Mouse (Mus musculus) embryonic facial prominence, embryonic 12.5 days (tissue): ENCODE measurements at regions not wholly inside any gene's neighbourhood (a gene's known extent, or its start where the extent isn't known, plus 50 kb on each side); places are given as distances from the start of the nearest gene placed in this dataset.

ENCODE experiments used
- ATAC-seq: fragments of 200-750 bp; cut with Nextera tagmentation; 2 replicates; pipeline ENCODE4 v1.8.0; 2017; ENCODE audit not compliant: insufficient number of reproducible peaks, insufficient read depth, low FRiP score, low TSS enrichment
- H3K27ac ChIP-seq: fragments of 300-500 bp; sonication (generic); 2 replicates; pipeline ENCODE4 v1.5.1; 2016; ENCODE audit warnings: mild to moderate bottlenecking
- H3K27me3 ChIP-seq: fragments of 300-500 bp; sonication (generic); 2 replicates; pipeline ENCODE4 v1.6.1; 2016; ENCODE audit warnings: mild to moderate bottlenecking, moderate library complexity
- H3K36me3 ChIP-seq: fragments of 300-500 bp; sonication (generic); 2 replicates; pipeline ENCODE4 v1.6.1; 2016; ENCODE audit warnings: mild to moderate bottlenecking
- H3K4me1 ChIP-seq: fragments of 300-500 bp; sonication (generic); 2 replicates; pipeline ENCODE4 v1.6.1; 2016
- H3K4me2 ChIP-seq: fragments of 300-500 bp; sonication (generic); replicated peaks from 2 replicates; pipeline ENCODE4 v1.6.1; 2016; ENCODE audit warnings: mild to moderate bottlenecking, moderate library complexity
- H3K4me3 ChIP-seq: fragments of 300-500 bp; sonication (generic); 2 replicates; pipeline ENCODE4 v1.5.1; 2016; ENCODE audit warnings: mild to moderate bottlenecking
- H3K9ac ChIP-seq: fragments of 300-500 bp; sonication (generic); 2 replicates; pipeline ENCODE4 v1.6.1; 2016; ENCODE audit warnings: mild to moderate bottlenecking, moderate library complexity
- H3K9me3 ChIP-seq: fragments of 300-500 bp; sonication (generic); 2 replicates; pipeline ENCODE4 v1.6.1; 2016; ENCODE audit warnings: mild to moderate bottlenecking, moderate library complexity
- WGBS: fragments of 180-500 bp; shearing (Covaris S2); methylation state at CpG from one replicate; pipeline ENCODE4 v1.1.7; 2016; 5-methylcytosine and 5-hydroxymethylcytosine counted together

DNA sequence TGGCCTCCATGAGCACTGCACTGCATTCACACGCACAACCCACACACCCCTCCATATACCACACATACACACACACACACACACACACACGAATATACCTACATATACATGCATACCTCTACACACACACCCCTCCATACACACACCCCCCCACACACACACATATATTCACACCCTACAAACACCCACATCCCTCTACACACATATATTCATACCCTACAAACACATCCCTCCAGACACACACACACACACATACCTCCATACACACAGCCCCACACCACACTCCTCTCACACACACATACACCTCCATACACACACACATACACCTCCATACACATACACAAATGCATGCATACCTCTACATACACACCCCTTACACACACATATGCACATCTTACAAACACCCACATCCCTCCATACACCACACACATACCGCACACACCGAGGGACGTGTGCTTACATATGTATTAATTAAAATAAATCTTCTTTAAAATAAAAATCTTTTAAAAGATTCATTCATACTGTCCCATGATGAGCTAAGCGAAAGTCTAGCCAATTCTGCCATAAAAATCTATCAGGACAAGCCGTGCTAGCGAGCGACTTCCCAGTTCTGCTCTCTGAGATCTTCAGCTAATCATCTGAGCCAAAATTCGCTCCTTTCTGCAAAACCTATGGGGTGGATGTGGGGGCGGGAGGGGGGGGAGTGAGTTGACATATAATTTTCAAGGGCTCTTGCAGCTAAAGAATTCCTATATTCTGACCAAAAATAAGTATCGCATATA is 74.3 kb upstream of the Ipo5 start:
- no peaks in the 10 kb centered on the region for H3K36me3 ChIP-seq
- peak; percentile 54; the same call in 1 of the 2 replicates for ATAC-seq
- no peak overlapping the region for H3K27ac ChIP-seq
- no peak overlapping the region for H3K9ac ChIP-seq
- no peak overlapping the region for H3K4me2 ChIP-seq
- H3K27me3 ChIP-seq = no peaks in the 10 kb centered on the region
- WGBS = 88% methylated on average over 12 of the region's 12 CpGs
- H3K4me1 ChIP-seq = peaks cover 15% of the 10 kb centered on the region
- H3K4me3 ChIP-seq = no peak overlapping the region
- H3K9me3 ChIP-seq = no peaks in the 10 kb centered on the region

DNA sequence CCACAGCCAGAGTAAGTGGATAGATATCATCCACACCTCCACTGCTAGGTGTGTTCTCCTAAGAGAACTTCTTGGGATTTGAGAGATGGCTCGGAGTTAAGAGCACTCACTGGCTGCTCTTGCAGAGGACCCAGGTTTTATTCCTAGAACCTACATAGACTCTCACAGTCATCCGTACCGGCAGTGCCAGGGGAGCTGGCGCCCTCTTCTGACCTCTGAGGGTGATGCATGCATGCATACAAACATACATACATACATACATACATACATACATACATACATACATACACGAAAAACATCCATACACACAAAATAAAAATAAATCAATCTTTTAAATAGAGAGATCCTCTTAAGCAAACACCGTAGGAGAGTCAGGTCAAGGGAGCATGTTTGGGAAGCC is 70.1 kb upstream of the Ipo5 start:
- H3K9ac ChIP-seq = no peak overlapping the region
- no peaks in the 10 kb centered on the region for H3K36me3 ChIP-seq
- peaks cover 10% of the 10 kb centered on the region for H3K4me1 ChIP-seq
- no peak for ATAC-seq
- no peak overlapping the region for H3K27ac ChIP-seq
- H3K4me3 ChIP-seq = no peak overlapping the region
- no peak overlapping the region for H3K4me2 ChIP-seq
- 84% methylated on average over 6 of the region's 6 CpGs for WGBS
- no peaks in the 10 kb centered on the region for H3K27me3 ChIP-seq
- no peaks in the 10 kb centered on the region for H3K9me3 ChIP-seq

DNA sequence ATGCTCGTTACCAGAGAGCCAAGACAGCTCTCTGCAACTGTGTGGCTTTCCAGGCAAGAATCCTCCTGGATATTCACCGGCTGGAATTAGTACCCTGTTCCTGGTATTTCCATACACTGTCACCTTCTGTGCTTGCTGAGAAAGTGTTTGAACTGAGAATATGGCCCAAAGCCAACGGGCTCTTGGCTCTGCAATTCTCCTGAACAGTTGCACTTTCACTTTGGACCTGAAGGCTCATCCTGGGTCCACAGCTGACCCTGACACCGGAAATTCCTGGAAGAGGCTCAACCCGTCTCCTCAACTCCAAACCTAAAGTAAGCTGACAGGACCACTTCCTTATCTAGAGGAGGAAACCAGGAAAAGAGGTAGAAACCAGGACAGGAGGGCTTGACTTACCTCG is 69.7 kb upstream of the Ipo5 start:
- no peak overlapping the region for H3K4me3 ChIP-seq
- no peak for ATAC-seq
- peaks cover 13% of the 10 kb centered on the region for H3K4me1 ChIP-seq
- no peaks in the 10 kb centered on the region for H3K36me3 ChIP-seq
- no peak overlapping the region for H3K27ac ChIP-seq
- H3K9me3 ChIP-seq = no peaks in the 10 kb centered on the region
- H3K4me2 ChIP-seq = no peak overlapping the region
- 83% methylated on average over 6 of the region's 6 CpGs for WGBS
- H3K9ac ChIP-seq = no peak overlapping the region
- H3K27me3 ChIP-seq = no peaks in the 10 kb centered on the region

DNA sequence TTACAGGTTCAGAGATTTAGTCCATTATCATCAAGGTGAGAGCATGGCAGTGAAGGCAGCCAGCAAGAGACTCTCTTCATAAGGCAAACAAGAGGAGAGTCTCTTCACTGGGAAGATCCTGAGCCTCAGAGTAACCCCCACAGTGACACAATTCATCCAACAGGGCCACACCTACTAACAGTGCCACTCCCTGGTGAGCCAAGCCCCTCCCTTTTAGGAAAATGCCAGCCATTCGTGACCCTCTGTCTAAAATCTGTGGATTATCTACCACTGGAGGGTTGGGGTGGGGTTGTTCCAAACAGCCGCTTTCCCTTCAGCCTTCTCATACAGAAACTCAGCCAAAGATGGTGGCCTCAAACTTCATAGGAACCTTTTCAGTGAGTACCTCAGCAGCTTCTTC is 65.9 kb upstream of the Ipo5 start:
- no peak for ATAC-seq
- 72% methylated on average over 2 of the region's 2 CpGs for whole genome bisulfite sequencing

DNA sequence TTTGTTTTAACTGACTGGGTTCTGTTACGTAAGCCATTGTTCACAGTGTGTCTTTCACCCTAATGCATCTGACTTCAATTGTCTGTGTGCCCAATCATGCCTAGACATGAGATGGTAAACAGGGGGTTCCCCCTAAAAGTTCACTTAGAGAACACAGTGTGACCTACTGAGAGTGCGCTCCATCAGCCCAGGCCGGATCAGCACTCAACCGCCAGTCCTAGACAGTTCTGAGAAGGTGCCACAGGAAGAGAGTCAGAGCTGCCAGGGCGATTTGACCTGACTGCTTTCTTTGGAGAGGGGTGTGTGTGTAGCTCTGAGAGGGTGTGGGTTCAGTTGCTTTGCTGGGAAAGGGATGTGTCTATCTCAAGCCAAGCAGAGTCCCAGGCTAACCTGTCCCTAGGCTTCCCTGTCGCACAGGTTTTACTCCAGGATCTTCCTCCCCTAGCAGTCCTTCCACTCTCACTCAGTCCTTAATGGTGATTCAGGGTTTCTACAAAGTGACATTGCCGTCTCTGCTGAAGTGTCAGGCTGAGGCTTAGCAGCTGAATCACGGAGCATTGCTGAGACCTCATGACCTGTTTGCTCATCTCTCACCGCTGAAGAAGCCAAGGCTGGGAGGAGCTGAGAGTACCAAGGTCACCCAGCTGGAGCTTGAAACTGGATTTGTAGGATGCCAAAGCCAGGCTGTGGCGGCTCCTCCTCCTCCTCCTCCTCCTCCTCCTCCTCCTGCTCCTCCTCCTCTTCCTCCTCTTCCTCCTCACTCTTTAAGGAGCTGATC is 64.8 kb upstream of the Ipo5 start:
- Histone ChIP-seq H3K27me3 (no peaks in the 10 kb centered on the region), H3K9ac (no peak overlapping the region), H3K9me3 (no peaks in the 10 kb centered on the region), H3K4me2 (no peak overlapping the region), H3K4me3 (no peak overlapping the region), H3K27ac (no peak overlapping the region), H3K4me1 (peaks cover 14% of the 10 kb centered on the region), H3K36me3 (no peaks in the 10 kb centered on the region)
- no peak for ATAC-seq
- WGBS = 69% methylated on average over 9 of the region's 10 CpGs

More for the DNA sequence above, 65.9 kb upstream of the Ipo5 start:
- H3K9me3 ChIP-seq = no peaks in the 10 kb centered on the region
- H3K4me3 ChIP-seq = no peak overlapping the region
- H3K9ac ChIP-seq = no peak overlapping the region
- no peaks in the 10 kb centered on the region for H3K36me3 ChIP-seq
- peaks cover 12% of the 10 kb centered on the region for H3K4me1 ChIP-seq
- no peak overlapping the region for H3K4me2 ChIP-seq
- H3K27me3 ChIP-seq = no peaks in the 10 kb centered on the region
- no peak overlapping the region for H3K27ac ChIP-seq

DNA sequence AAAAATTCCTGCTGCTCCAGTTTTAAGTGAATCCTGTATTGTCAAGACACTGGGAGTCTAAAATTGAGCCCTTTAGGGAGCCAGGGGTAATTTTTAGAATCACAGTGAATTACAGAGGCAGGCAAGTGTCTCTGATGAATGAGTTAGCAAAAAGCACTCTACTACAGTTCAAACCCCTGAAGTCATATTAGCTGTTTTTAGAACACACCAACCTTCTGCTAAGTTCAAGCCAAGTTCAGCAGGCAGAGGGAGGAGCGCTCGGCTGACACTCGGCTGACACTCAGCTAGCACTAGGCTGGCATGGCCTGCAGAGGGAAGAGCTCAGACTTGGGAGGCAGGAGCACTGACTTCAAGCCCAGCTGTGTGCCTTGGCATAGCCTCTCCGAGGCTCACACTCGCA is 64.0 kb upstream of the Ipo5 start:
- no peaks in the 10 kb centered on the region for H3K36me3 ChIP-seq
- H3K27ac ChIP-seq = no peak overlapping the region
- H3K4me2 ChIP-seq = no peak overlapping the region
- no peaks in the 10 kb centered on the region for H3K9me3 ChIP-seq
- no peak overlapping the region for H3K9ac ChIP-seq
- H3K4me3 ChIP-seq = no peak overlapping the region
- WGBS = 65% methylated on average over 5 of the region's 5 CpGs
- peaks cover 14% of the 10 kb centered on the region for H3K4me1 ChIP-seq
- no peak for ATAC-seq
- H3K27me3 ChIP-seq = no peaks in the 10 kb centered on the region

DNA sequence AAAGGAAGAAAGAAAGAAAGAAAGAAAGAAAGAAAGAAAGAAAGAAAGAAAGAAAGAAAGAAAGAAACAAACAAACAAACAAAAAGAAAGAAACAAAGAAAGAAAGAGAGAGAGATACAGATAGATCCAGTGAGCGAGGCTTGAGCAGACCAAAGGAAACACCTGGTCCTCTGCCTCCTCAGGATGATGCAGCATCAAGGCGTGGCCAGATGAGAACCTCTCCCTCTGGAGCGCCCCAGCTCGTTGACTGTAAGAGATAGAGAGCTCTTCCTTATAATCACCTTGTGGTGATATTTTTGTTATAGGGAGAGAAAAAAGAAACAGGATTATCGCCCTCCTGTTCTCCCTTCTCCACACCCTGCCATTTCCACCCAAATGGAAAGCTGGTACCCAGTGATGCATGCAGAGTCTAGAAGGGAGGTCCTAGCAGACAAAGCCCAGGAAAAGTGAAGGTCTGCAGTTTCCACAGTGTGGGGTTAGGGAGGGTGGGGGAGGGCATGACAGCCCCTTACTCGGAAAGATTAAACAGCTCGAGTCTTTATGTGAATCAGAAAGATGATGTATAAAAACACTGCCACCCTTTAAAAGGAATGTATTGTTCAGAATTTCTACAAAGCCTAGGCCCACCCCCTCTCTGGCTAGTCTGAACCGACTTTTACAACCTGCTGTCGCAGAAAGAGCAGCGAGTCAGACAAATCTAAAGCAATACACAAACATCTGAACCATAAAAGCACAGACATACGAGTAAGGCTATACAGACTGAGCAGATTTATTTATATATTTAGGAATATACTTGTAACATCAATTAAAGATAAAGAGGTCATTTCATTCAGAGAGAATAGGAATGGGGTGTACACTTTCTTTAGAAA is 62.7 kb upstream of the Ipo5 start:
- H3K4me1 ChIP-seq = peaks cover 14% of the 10 kb centered on the region
- 62% methylated on average over 11 of the region's 11 CpGs for WGBS
- ATAC-seq = peak; percentile 49; the same call in 1 of the 2 replicates
- H3K27ac ChIP-seq = no peak overlapping the region
- no peaks in the 10 kb centered on the region for H3K27me3 ChIP-seq
- H3K4me2 ChIP-seq = no peak overlapping the region
- H3K9ac ChIP-seq = no peak overlapping the region
- H3K36me3 ChIP-seq = no peaks in the 10 kb centered on the region
- H3K4me3 ChIP-seq = no peak overlapping the region
- no peaks in the 10 kb centered on the region for H3K9me3 ChIP-seq

DNA sequence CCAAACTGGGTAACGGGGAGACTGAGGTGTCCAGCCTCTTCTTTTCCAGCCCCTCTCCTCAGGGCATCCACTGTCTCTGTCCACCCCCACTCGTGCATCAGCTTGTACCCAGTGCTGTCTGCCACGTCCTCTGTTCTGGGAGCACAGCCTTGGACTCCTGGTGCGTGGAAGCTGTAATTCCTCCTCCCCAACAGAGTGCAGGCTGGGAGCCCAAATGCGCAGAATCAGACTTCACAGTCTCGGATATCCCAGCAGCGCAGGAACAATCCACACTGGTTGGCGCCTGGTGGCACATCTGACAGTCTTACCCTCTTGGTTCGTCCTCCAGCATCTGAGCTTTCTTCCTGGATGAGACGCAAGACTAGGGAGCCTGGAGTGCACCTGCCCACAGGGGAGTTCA is 61.9 kb upstream of the Ipo5 start:
- Histone ChIP-seq H3K9me3 (no peaks in the 10 kb centered on the region), H3K36me3 (no peaks in the 10 kb centered on the region), H3K27ac (no peak overlapping the region), H3K27me3 (no peaks in the 10 kb centered on the region), H3K4me3 (no peak overlapping the region), H3K9ac (no peak overlapping the region), H3K4me2 (no peak overlapping the region), H3K4me1 (peaks cover 14% of the 10 kb centered on the region)
- no peak for ATAC-seq
- 73% methylated on average over 10 of the region's 10 CpGs for WGBS

DNA sequence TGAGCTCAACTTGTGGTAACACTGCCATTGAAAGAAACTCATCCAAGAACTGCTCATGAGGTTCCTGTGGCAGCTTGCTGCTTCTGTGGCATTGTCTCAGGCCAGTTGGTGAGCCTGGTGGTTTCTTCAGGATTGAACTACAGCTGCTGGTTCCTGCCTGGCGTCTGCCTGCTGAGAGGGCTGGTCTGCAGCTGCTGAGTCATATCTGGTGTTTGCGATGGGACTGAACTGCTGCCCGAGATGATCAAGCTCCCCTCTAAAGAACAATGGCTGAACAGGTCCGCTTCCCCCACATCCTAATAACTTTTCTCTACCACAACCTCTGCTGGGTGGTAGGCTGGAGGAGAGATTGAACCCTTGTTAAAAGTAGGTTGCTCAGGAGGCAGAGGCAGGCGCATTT is 57.4 kb upstream of the Ipo5 start:
- no peak overlapping the region for H3K4me3 ChIP-seq
- 0 out of 2 replicates have a peak, but pooled peaks cover 2% of the 10 kb centered on the region for H3K9me3 ChIP-seq
- H3K9ac ChIP-seq = no peak overlapping the region
- ATAC-seq = no peak
- H3K36me3 ChIP-seq = no peaks in the 10 kb centered on the region
- no peak overlapping the region for H3K4me2 ChIP-seq
- H3K27ac ChIP-seq = no peak overlapping the region
- peaks cover 3% of the 10 kb centered on the region; the same call in 1 of the 2 replicates for H3K4me1 ChIP-seq
- 81% methylated on average over 5 of the region's 5 CpGs for WGBS
- no peaks in the 10 kb centered on the region for H3K27me3 ChIP-seq

DNA sequence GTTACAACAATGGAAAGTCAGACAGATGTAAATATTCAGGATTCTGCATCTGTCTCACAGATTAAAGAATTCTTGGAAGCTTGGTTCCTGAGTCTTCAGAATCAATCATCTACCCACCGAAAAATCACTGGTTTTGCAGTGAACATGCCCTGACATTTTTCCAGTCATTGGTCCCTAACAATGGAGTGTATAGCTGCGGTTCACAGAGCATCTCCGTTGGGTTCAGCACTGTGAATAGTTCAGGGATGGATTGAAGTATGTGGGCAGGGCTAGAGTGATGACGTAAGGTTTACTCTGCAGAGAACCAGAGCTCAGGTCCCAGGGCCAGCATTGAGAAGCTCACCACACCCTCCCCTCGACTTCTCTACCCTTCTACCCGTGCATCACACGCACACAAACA is 56.5 kb upstream of the Ipo5 start:
- no peak for ATAC-seq
- no peaks in the 10 kb centered on the region for H3K27me3 ChIP-seq
- H3K4me1 ChIP-seq = peaks cover 3% of the 10 kb centered on the region; the same call in 1 of the 2 replicates
- H3K36me3 ChIP-seq = no peaks in the 10 kb centered on the region
- no peak overlapping the region for H3K4me2 ChIP-seq
- 80% methylated on average over 7 of the region's 7 CpGs for WGBS
- 0 out of 2 replicates have a peak, but pooled peaks cover 2% of the 10 kb centered on the region for H3K9me3 ChIP-seq
- H3K27ac ChIP-seq = no peak overlapping the region
- no peak overlapping the region for H3K4me3 ChIP-seq
- no peak overlapping the region for H3K9ac ChIP-seq

DNA sequence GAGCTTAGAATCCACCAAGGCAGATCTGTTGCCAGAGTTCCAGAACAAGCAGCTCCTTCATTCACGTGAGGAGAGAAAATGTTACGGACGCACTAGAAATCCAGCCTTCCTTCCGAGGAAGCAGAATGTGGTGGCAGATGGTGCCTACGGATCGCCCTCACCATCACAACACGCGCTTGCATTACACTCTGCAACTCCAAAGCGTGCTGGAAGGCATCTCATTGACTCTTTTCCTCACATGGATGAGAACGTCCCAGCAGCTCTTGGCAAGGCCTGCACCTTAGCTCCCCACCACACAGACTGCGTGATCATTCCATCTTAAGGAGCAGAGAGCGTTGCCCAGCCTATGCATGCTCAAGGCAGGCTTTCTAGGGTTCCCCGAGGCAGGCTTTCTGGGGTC is 55.8 kb upstream of the Ipo5 start:
- 93% methylated on average over 13 of the region's 13 CpGs for WGBS
- Histone ChIP-seq H3K36me3 (no peaks in the 10 kb centered on the region), H3K4me1 (peaks cover 3% of the 10 kb centered on the region; the same call in 1 of the 2 replicates), H3K4me3 (no peak overlapping the region), H3K9ac (no peak overlapping the region), H3K9me3 (0 out of 2 replicates have a peak, but pooled peaks cover 2% of the 10 kb centered on the region), H3K27me3 (no peaks in the 10 kb centered on the region), H3K27ac (no peak overlapping the region), H3K4me2 (no peak overlapping the region)
- no peak for ATAC-seq
